Mouse (Mus musculus): ENCODE data around the gene 2010111I01Rik. TPM values are rescaled to one million over a fixed set of nuclear protein-coding genes. Genes with fewer than 3 reads are reported as not detected.

The 2010111I01Rik gene
- polyA plus RNA-seq, 1 experiment = 63.6 TPM

DNA sequence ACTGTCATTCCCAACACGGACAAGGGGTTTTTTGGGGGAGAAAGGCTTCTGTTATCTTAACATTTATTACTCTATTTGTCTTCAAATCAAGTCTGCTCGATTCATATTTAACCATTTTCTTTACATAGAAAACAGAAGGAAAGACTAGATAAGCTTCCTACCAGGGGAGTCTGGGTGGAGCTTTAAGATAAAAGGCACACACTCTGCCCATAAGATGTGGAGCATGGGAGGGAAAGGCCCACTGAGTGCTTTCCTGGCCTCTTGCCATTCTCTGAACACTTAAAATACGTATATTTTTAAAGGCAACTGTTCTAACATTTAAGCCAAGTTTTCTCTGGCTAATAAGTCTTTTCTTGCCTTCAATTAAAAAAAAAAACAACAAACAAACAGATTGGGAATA lies 25.3 kb upstream of the 2010111I01Rik start:
- H3K4me1 ChIP-seq (ENCODE audit: control insufficient read depth, insufficient read depth, low read length) = no peaks in the 10 kb centered on the region
- H3K36me3 ChIP-seq (ENCODE audit: control insufficient read depth, insufficient read depth, low read length, poor library complexity, severe bottlenecking) = no peaks in the 10 kb centered on the region
- no peaks in the 10 kb centered on the region for H3K27me3 ChIP-seq (ENCODE audit: control insufficient read depth, insufficient read depth, low read length, poor library complexity, severe bottlenecking)
- no peak for TF ChIP-seq POLR2A (IDR thresholded peaks at IDR 0.05; ENCODE audit: insufficient read depth, low read length)
- TF ChIP-seq CTCF (IDR thresholded peaks at IDR 0.05; ENCODE audit: low read depth, low read length) = no peak
- no peak for TF ChIP-seq EP300 (IDR thresholded peaks at IDR 0.05; ENCODE audit: insufficient read depth, low read depth, low read length)
- no peak overlapping the region for H3K4me3 ChIP-seq (ENCODE audit: low read depth, low read length)
- H3K27ac ChIP-seq (ENCODE audit: insufficient read depth, low read length) = no peak overlapping the region
- H3K9ac ChIP-seq (ENCODE audit: low read depth, poor library complexity, severe bottlenecking) = no peak overlapping the region
- no peaks in the 10 kb centered on the region for H3K9me3 ChIP-seq (replicated peaks; ENCODE audit: control insufficient read depth, insufficient read depth, low read length, poor library complexity, severe bottlenecking)

DNA sequence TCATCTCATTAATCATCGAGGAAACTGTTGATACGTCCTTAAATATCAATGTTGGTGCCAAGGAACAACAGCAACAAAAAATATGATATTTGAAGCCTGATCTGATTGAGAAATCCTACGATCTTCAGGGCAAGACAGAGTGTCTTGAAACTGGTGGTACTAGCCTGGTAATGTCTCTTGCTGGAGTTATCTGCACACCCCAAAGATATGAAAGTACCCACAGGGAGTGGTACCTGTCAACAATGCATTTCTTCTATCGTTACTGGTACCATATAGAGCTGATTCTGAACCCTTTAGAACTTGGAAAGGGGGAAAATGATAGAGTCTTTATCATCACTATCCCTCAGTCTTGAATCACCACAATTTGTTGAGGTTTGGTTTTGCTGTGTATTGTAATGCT lies 24.9 kb upstream of the 2010111I01Rik start:
- H3K9ac ChIP-seq (ENCODE audit: low read depth, poor library complexity, severe bottlenecking) = no peak overlapping the region
- no peak overlapping the region for H3K4me3 ChIP-seq (ENCODE audit: low read depth, low read length)
- H3K27ac ChIP-seq (ENCODE audit: insufficient read depth, low read length) = no peak overlapping the region
- H3K36me3 ChIP-seq (ENCODE audit: control insufficient read depth, insufficient read depth, low read length, poor library complexity, severe bottlenecking) = no peaks in the 10 kb centered on the region
- H3K9me3 ChIP-seq (replicated peaks; ENCODE audit: control insufficient read depth, insufficient read depth, low read length, poor library complexity, severe bottlenecking) = no peaks in the 10 kb centered on the region
- no peak for TF ChIP-seq POLR2A (IDR thresholded peaks at IDR 0.05; ENCODE audit: insufficient read depth, low read length)
- no peak for TF ChIP-seq CTCF (IDR thresholded peaks at IDR 0.05; ENCODE audit: low read depth, low read length)
- no peak for TF ChIP-seq EP300 (IDR thresholded peaks at IDR 0.05; ENCODE audit: insufficient read depth, low read depth, low read length)
- no peaks in the 10 kb centered on the region for H3K4me1 ChIP-seq (ENCODE audit: control insufficient read depth, insufficient read depth, low read length)
- no peaks in the 10 kb centered on the region for H3K27me3 ChIP-seq (ENCODE audit: control insufficient read depth, insufficient read depth, low read length, poor library complexity, severe bottlenecking)

DNA sequence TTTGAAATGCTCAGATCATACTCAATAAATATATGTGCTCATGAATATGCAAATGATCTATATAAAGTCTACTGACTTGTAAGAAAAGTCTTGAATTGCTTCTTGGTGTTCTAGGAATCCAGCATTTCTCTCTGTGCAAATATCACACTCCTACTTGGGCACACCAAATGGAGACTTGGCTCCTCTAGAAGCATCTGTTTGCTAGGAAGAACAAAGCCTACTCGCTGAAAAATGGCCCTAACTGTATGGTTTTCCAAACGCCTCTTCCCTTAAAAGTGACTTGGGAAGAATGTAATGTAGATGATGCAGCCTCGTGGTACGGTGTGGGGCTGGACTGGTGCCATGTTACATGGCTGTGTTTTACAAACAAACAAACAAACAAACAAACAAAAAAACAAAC lies 24.0 kb upstream of the 2010111I01Rik start:
- TF ChIP-seq EP300 (IDR thresholded peaks at IDR 0.05; ENCODE audit: insufficient read depth, low read depth, low read length) (no peak), CTCF (IDR thresholded peaks at IDR 0.05; ENCODE audit: low read depth, low read length) (no peak), POLR2A (IDR thresholded peaks at IDR 0.05; ENCODE audit: insufficient read depth, low read length) (no peak)
- H3K4me1 ChIP-seq (ENCODE audit: control insufficient read depth, insufficient read depth, low read length) = no peaks in the 10 kb centered on the region
- no peaks in the 10 kb centered on the region for H3K36me3 ChIP-seq (ENCODE audit: control insufficient read depth, insufficient read depth, low read length, poor library complexity, severe bottlenecking)
- H3K9me3 ChIP-seq (replicated peaks; ENCODE audit: control insufficient read depth, insufficient read depth, low read length, poor library complexity, severe bottlenecking) = no peaks in the 10 kb centered on the region
- no peak overlapping the region for H3K4me3 ChIP-seq (ENCODE audit: low read depth, low read length)
- no peaks in the 10 kb centered on the region; the same call in 1 of the 2 replicates for H3K27me3 ChIP-seq (ENCODE audit: control insufficient read depth, insufficient read depth, low read length, poor library complexity, severe bottlenecking)
- no peak overlapping the region for H3K27ac ChIP-seq (ENCODE audit: insufficient read depth, low read length)
- H3K9ac ChIP-seq (ENCODE audit: low read depth, poor library complexity, severe bottlenecking) = no peak overlapping the region

DNA sequence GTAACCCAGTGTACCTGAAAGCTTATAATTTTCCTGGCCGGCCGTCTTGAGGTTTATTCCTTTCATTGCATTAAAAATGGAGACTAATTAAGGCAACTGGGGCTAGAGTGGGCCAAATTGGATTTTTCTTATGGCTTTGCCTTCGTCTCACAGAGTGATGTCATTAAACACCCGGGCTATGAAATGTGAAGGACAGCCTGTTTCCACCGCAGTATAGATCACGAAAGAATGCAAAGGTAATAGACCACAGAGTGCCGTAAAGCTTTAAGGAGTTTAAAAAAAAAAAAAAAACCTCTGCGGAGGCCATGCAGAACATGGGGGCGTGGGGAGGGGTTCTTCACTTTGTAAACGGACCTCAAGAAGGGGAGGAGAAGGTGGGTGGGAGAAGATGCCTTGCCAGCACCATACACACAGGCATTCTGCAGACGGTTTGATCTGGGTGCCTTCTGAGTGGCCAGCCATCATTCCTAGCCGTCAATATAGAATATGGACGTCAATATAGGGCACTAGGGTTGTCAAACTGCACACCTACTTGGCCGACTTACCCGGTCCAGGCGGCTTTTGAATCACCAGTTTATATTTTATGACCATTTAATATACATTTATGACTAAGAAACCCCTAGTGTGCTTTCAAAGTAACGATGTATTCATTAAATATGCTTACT lies 23.2 kb upstream of the 2010111I01Rik start:
- no peak overlapping the region for H3K4me3 ChIP-seq (ENCODE audit: low read depth, low read length)
- no peaks in the 10 kb centered on the region for H3K9me3 ChIP-seq (replicated peaks; ENCODE audit: control insufficient read depth, insufficient read depth, low read length, poor library complexity, severe bottlenecking)
- no peaks in the 10 kb centered on the region for H3K36me3 ChIP-seq (ENCODE audit: control insufficient read depth, insufficient read depth, low read length, poor library complexity, severe bottlenecking)
- no peak for TF ChIP-seq CTCF (IDR thresholded peaks at IDR 0.05; ENCODE audit: low read depth, low read length)
- TF ChIP-seq POLR2A (IDR thresholded peaks at IDR 0.05; ENCODE audit: insufficient read depth, low read length) = no peak
- no peak for TF ChIP-seq EP300 (IDR thresholded peaks at IDR 0.05; ENCODE audit: insufficient read depth, low read depth, low read length)
- no peaks in the 10 kb centered on the region for H3K4me1 ChIP-seq (ENCODE audit: control insufficient read depth, insufficient read depth, low read length)
- H3K27me3 ChIP-seq (ENCODE audit: control insufficient read depth, insufficient read depth, low read length, poor library complexity, severe bottlenecking) = no peaks in the 10 kb centered on the region; the same call in 1 of the 2 replicates
- H3K27ac ChIP-seq (ENCODE audit: insufficient read depth, low read length) = no peak overlapping the region
- H3K9ac ChIP-seq (ENCODE audit: low read depth, poor library complexity, severe bottlenecking) = no peak overlapping the region

DNA sequence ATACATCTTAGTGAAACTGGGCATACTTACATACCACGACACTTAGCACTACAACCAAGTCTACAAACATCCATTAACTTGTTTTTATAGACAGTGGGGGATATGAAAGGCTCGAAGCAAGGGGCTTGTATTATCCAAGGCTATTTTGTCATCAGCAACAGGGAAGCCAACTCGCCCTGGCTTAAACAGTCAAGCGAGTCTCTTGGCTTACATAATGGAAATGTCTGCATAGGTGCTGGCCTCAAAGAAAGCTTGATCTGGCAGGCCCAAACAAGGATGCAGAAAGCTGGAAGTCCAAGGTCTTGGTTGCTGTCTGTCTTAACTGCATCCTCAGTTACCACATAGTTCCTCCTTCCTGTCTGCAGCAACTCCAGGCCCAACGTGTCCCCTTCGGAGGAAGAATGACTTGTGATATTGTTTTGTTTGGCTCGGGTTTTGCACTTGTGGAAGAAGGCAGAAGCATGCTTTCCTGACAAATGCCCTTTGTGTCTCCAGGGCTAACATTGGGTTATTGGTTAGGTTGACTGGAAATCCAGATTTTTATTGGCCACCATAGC lies 21.3 kb upstream of the 2010111I01Rik start:
- Histone ChIP-seq H3K27ac (ENCODE audit: insufficient read depth, low read length) (no peak overlapping the region), H3K36me3 (ENCODE audit: control insufficient read depth, insufficient read depth, low read length, poor library complexity, severe bottlenecking) (no peaks in the 10 kb centered on the region), H3K4me1 (ENCODE audit: control insufficient read depth, insufficient read depth, low read length) (no peaks in the 10 kb centered on the region), H3K27me3 (ENCODE audit: control insufficient read depth, insufficient read depth, low read length, poor library complexity, severe bottlenecking) (no peaks in the 10 kb centered on the region; the same call in 1 of the 2 replicates), H3K9ac (ENCODE audit: low read depth, poor library complexity, severe bottlenecking) (no peak overlapping the region), H3K4me3 (ENCODE audit: low read depth, low read length) (no peak overlapping the region), H3K9me3 (replicated peaks; ENCODE audit: control insufficient read depth, insufficient read depth, low read length, poor library complexity, severe bottlenecking) (no peaks in the 10 kb centered on the region)
- no peak for TF ChIP-seq EP300 (IDR thresholded peaks at IDR 0.05; ENCODE audit: insufficient read depth, low read depth, low read length)
- TF ChIP-seq POLR2A (IDR thresholded peaks at IDR 0.05; ENCODE audit: insufficient read depth, low read length) = no peak
- no peak for TF ChIP-seq CTCF (IDR thresholded peaks at IDR 0.05; ENCODE audit: low read depth, low read length)

DNA sequence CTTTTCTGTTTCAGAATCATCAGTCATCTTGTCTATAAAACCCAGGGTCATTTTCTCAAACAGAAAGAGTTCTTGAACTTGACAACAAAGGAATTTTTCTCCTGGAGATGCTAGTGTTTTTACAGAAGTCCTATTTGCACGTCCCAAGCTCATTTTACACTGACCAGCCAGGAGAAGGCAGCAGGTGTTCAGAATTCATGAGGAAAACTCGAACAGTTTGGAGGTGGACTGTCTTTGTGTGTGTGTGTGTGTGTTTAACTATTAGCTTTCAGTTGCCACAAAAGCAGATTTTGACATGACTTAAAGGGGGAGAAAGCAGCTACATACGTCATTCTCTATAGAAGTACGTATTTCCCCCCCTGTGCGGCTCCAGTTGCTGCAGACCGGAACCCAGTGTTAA lies 20.6 kb upstream of the 2010111I01Rik start:
- H3K27ac ChIP-seq (ENCODE audit: insufficient read depth, low read length) = no peak overlapping the region
- TF ChIP-seq EP300 (IDR thresholded peaks at IDR 0.05; ENCODE audit: insufficient read depth, low read depth, low read length) (no peak), CTCF (IDR thresholded peaks at IDR 0.05; ENCODE audit: low read depth, low read length) (no peak), POLR2A (IDR thresholded peaks at IDR 0.05; ENCODE audit: insufficient read depth, low read length) (no peak)

More for the DNA sequence above, 20.6 kb upstream of the 2010111I01Rik start:
- Histone ChIP-seq H3K9ac (ENCODE audit: low read depth, poor library complexity, severe bottlenecking) (no peak overlapping the region), H3K9me3 (replicated peaks; ENCODE audit: control insufficient read depth, insufficient read depth, low read length, poor library complexity, severe bottlenecking) (no peaks in the 10 kb centered on the region), H3K27me3 (ENCODE audit: control insufficient read depth, insufficient read depth, low read length, poor library complexity, severe bottlenecking) (no peaks in the 10 kb centered on the region; the same call in 1 of the 2 replicates), H3K4me3 (ENCODE audit: low read depth, low read length) (no peak overlapping the region), H3K4me1 (ENCODE audit: control insufficient read depth, insufficient read depth, low read length) (no peaks in the 10 kb centered on the region), H3K36me3 (ENCODE audit: control insufficient read depth, insufficient read depth, low read length, poor library complexity, severe bottlenecking) (no peaks in the 10 kb centered on the region)
